Mouse (Mus musculus) layer of hippocampus, postnatal 14 days (tissue): ENCODE data around the gene Vps51. TPM values are rescaled to one million over a fixed set of nuclear protein-coding genes. Genes with fewer than 3 reads are reported as not detected.

Source experiments
- microRNA-seq, 2 experiments: library from miRNA; unstranded; fragments of <30 nt; microRNA quantifications; one replicate each; pipeline ENCODE4 v1.2.0; 2021
- total RNA-seq, 2 experiments: library from RNA; stranded (reverse); gene quantifications; 2 replicates each; pipeline ENCODE4 v1.2.3; 2021

The Vps51 gene
- total RNA-seq, 2 experiments from 2014 or later: 84.3 to 95.9 TPM

Small RNAs within 50 kb of the gene (microRNA-seq; reads per million reads assigned to microRNA genes)
- gene Mir6988: 5.4 to 5.9 reads per million in 2 experiments

Other genes starting within 250 kb of the Vps51 start
- gene Frmd8, start 202.0 kb downstream of the Vps51 start, total RNA-seq: 10 to 100 TPM; 19.8 to 20.1 TPM
- gene Slc25a45, start 199.4 kb downstream of the Vps51 start, total RNA-seq: 1 to 10 TPM; 3.6 to 3.7 TPM
- 1 to 10 TPM; 3.4 to 4.2 TPM for gene Tigd3, start 183.1 kb downstream of the Vps51 start, total RNA-seq
- 10 to 100 TPM; 78.1 to 92.3 TPM for gene Dpf2, start 164.2 kb downstream of the Vps51 start, total RNA-seq
- gene Cdc42ep2, start 152.4 kb downstream of the Vps51 start, total RNA-seq: 1 to 10 TPM; 4.7 to 5.7 TPM
- 1 to 10 TPM; 8.0 to 10.0 TPM for gene Pola2, start 113.0 kb downstream of the Vps51 start, total RNA-seq
- gene Slc22a20, start 91.1 kb downstream of the Vps51 start, total RNA-seq: not detected
- 10 to 100 TPM; 21.3 to 23.1 TPM for gene Capn1, start 61.3 kb downstream of the Vps51 start, total RNA-seq
- gene Syvn1, start 30.7 kb downstream of the Vps51 start, total RNA-seq: 10 to 100 TPM; 42.5 to 45.3 TPM
- gene Mrpl49, start 19.4 kb downstream of the Vps51 start, total RNA-seq: 10 to 100 TPM; 39.9 to 50.8 TPM
- gene Fau, start 19.4 kb downstream of the Vps51 start, total RNA-seq: 100 to 1,000 TPM; 583 to 634 TPM
- 10 to 100 TPM; 39.5 to 41.2 TPM for gene Znhit2, start 16.0 kb downstream of the Vps51 start, total RNA-seq
- gene Tm7sf2, start 8.9 kb downstream of the Vps51 start, total RNA-seq: 10 to 100 TPM; 40.1 to 44.2 TPM
- gene Tmem262, start 2.8 kb upstream of the Vps51 start, total RNA-seq: not detected
- 1 to 10 TPM in 1 of 2 experiments, under 1 TPM in 1; 0.57 to 1.5 TPM for gene Gm28374, start 5.0 kb upstream of the Vps51 start, total RNA-seq
- 10 to 100 TPM; 33.1 to 33.7 TPM for gene Zfpl1, start 7.7 kb upstream of the Vps51 start, total RNA-seq
- gene Cdca5, start 7.8 kb upstream of the Vps51 start, total RNA-seq: 1 to 10 TPM in 1 of 2 experiments, under 1 TPM in 1; 0.99 to 1.0 TPM
- not detected for gene AC131692.1, start 17.2 kb upstream of the Vps51 start, total RNA-seq
- not detected for gene Naaladl1, start 28.6 kb upstream of the Vps51 start, total RNA-seq
- 10 to 100 TPM; 16.8 to 18.2 TPM for gene Sac3d1, start 41.4 kb upstream of the Vps51 start, total RNA-seq
- 10 to 100 TPM; 42.3 to 43.7 TPM for gene Snx15, start 51.1 kb upstream of the Vps51 start, total RNA-seq
- under 1 TPM in 1 of 2 experiments, not detected in 1; 0.39 TPM for gene Batf2, start 63.8 kb upstream of the Vps51 start, total RNA-seq
- gene Arl2, start 64.3 kb upstream of the Vps51 start, total RNA-seq: 10 to 100 TPM; 63.2 to 65.9 TPM
- gene Majin, start 107.2 kb upstream of the Vps51 start, total RNA-seq: not detected
- not detected for gene Gpha2, start 149.1 kb upstream of the Vps51 start, total RNA-seq
- 100 to 1,000 TPM; 158 to 170 TPM for gene Ppp2r5b, start 158.6 kb upstream of the Vps51 start, total RNA-seq
- gene Atg2a, start 164.4 kb upstream of the Vps51 start, total RNA-seq: 10 to 100 TPM; 35.9 to 38.2 TPM
- gene Ehd1, start 199.5 kb upstream of the Vps51 start, total RNA-seq: 10 to 100 TPM; 68.8 to 79.0 TPM
- 1 to 10 TPM; 4.9 to 5.6 TPM for gene Cdc42bpg, start 229.2 kb upstream of the Vps51 start, total RNA-seq